Mouse (Mus musculus) spleen, adult 12 weeks (tissue): ENCODE data around the gene Fam160b1.

Experiments used
- DNase-seq: peaks from one replicate; pipeline ENCODE4 v3.0.0; 2022; ENCODE audit warnings: low spot score

Fam160b1 gene

DNA sequence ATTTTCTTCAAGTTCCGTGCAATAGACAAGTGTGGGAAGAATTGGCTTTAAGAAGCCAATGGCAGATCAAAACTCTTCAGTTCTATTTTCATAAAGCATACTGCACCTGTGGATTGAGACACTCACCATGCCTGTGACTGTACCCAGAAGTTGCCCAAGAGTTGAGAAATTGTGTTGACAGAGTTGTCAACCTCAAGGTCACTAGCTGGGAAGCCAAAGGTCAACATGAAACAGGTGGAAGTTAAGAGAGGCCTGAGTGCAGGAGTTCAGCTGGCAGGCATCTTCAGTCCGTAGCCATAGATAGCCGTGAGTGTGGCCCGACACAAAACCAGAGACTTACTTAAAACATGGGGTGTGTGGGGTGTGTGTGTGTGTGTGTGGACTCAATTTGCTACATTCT, 6.7 kb downstream of the Fam160b1 start:
- no peak for DNase-seq

DNA sequence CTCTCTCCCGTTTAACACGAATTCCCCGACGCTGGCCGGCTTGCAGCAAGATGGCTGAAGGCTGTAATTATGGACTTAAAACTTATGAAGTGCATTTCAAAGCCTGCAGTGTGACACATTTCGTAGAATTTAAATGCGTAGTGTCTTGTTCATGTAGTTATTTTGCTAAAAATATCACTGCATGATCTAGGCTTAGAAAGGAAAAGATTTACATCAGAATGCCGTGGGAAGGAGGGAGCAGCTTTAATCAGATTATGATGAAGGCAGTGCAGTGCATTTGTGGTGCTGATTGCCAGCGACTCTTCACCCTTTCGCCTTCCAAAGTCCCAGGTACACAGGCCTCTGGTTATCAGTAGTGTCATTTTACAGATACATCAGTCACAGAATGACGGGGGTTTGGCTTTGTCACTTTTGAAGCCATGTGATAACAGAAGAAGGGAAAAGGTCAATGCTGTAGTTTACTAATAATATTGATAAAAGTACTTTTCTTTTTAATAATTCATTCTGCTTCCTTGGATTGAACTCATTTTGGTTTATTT, 7.4 kb downstream of the Fam160b1 start:
- no peak for DNase-seq

DNA sequence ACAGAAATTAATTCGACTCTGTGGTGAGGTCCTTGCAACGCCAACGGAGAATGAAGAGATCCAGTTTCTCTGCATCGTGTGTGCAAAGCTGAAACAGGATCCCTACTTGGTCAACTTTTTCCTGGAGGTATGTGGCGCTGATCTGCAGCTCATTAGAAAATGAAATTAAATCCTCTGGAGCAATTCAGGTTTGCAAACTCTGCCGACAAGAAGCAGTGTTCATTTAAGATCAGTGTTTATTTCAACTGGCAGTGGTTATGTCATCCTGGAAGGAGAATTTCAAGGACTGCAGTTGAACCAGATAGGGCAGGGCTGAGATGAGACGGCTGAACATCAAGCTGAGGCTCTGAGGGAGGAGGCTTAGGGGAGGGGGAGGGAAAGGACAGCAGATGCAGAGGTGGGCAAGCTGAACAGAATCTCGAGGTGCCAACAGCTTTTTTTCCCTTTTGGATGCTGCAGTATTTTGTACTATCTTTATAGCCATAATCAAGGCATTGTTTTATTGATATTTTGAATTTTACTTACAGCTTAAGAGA, 12.9 kb downstream of the Fam160b1 start:
- DNase-seq = no peak

DNA sequence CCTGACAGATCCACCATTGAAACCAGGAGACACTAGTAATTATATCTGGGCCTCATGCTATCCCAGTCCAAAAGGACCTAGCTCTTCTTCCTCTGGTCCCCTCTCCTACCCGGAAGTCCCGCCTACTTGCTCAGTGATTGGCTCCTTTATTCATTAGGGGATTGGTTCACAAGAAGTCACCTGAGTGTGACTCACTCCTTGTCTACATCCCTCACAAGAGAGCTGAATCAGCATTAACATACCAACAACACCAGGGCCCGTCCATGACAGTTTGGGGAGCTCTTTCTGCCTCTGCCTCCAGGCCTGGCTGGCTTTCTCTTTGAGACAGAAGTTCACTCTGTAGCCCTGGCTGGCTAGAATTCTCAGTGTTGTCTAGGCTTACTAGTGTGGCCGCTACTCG, 14.7 kb downstream of the Fam160b1 start:
- DNase-seq = no peak

DNA sequence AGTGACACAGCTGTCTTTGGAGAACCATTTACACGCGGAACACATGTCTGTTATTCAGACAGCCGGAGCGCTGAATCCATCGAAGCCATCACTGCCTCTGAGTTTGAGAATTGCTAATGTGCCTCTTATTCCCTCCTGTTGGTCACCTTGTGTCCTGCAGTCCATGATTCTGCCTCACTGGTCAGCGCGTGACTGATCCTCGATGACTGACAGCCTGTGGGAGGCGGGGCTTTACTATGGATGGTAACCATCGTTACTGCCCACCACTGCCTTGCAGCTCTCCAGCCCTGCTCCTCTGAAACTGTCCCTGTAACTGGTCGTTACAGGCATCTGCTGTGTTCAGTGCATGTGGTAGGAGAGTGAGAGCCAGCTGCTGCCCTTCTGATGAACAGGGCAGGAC, 15.3 kb downstream of the Fam160b1 start:
- no peak for DNase-seq

DNA sequence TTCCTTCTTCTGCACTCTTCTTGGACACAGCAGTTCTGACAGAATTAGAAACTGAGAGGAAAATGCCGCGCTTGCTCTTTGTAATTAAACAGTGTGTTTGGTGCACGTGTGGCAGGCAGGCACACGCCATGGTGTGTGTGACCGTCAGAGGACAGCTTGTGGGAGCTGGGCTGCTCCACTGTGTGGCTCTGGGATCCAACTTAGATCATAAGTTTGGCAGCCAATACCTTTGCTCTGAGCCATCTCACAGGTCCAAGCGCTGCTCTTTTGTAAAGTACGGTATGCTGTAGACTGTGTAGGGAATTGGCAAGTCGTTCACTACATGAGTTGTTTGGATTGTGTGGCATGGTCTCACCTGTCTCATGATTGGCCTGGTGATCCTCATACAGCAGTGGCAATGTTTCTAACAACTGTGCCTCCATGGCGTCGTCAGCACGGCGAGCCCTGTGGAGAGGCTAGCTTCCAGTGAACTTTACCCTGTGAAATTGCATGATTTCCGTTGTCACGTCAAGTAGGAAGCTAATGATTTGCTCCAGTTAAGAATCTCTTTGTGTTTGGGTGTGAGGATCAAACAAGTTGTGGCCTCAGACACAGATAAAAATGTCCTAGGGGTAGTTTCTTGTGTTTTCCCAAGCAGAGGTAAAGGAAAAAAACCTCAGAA, 16.7 kb downstream of the Fam160b1 start:
- no peak for DNase-seq

DNA sequence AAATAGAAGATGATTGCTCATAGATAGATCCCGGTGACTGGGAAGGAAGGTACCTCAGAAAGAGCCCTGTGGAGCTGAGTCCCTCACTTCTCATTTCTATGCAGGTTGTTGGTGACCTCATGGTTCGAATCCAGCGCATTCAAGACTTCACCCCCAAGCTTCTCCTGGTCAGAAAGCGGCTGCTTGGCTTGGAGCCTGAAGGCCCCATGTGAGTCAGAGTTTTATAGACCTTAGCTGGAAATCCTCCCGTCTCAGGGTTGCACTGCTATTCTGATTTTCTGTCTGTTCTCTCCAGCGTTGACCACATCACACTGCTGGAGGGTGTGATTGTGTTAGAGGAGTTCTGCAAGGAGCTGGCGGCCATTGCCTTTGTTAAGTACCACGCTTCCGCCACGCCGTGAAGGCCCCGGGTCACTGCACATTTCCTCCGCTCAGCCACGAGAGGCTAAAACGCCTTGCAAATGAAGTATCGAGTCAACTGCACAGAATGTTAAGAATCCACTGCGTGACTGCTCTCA, 25.8 kb downstream of the Fam160b1 start:
- DNase-seq = no peak

DNA sequence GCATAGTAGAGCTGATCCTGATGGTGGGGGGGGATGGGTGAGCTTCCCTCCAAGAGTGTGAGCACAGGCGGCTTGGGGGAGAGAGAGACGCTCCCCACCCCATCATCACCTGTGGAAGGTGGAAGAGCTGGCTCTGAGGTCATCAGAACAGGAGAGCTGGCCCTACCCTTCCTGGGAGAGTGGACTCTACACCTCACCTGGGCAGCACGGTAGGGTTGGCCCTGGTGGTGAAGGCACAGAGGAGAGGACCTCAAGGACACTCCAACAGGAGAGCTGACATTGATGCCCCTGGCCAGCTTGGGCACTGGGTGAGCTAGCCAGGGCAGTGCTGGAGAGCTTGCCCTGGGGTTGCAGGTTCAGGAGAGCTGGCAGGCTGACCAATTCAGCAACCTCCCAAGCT, 31.1 kb downstream of the Fam160b1 start:
- no peak for DNase-seq

DNA sequence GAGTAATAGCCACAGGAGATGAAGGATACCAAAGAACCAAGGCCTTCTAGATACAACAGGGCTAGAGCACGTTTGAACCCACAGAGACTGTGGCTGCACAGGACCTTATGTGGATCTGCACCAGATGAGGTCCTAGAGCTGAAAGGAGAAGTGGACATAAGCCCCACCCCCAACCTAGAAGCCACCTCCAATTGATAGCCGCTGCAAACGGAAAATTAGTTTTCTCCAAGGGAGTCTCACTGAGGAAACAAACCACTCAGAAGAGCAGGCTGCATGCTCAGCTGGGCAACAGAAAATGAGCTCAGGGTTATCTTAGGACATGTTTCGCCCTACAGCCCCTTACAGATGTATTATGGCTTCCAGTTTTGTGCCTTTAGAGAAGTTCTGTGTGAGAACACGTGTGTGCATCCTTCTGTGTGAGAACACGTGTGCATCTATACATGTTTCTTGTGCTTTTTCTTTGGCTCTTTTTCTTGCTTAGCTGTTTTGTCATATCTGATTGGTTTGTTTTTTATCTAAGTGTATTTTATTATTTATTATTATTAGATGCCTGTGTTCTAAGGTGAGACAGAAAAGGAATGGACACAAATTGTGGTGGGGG, 33.0 kb downstream of the Fam160b1 start:
- DNase-seq = no peak

DNA sequence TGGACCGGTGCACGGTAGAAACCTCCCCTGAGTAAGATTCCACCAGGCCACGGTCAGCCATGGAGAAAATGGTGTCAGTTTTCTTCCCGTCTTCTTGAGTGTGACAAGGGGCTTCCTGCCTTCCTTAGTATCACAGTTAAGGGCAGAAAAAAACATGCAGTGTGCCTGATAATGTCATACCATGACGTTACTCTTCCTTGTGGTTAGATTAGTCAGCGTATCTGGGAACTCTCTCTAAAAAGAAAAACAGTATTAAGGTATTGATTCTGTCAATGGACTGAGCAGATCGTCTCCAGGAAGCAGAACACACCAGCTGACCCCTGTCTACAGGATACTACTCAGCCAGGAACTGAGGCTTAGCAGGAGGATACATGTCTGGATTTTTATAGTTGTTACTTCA, 36.1 kb downstream of the Fam160b1 start:
- DNase-seq = no peak

DNA sequence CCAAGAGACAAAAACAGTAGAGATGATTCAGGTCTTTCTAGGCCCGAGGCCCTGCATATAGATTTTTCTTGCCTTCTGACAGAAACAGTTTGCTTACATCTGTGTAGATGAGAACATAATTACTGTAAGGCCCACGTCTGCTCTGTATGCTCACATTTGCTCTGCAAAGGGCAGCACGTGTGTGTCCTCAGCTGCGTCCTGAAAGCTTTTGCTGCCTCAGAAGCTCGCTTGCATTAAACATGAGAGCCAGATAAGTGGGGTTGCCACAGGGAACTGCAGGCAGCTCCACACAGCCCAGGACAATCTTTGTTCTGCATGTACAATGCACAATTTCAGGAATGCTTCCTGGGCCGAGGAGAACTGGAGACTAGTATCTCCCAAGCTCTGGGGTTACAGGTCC, 41.9 kb downstream of the Fam160b1 start:
- DNase-seq = no peak

DNA sequence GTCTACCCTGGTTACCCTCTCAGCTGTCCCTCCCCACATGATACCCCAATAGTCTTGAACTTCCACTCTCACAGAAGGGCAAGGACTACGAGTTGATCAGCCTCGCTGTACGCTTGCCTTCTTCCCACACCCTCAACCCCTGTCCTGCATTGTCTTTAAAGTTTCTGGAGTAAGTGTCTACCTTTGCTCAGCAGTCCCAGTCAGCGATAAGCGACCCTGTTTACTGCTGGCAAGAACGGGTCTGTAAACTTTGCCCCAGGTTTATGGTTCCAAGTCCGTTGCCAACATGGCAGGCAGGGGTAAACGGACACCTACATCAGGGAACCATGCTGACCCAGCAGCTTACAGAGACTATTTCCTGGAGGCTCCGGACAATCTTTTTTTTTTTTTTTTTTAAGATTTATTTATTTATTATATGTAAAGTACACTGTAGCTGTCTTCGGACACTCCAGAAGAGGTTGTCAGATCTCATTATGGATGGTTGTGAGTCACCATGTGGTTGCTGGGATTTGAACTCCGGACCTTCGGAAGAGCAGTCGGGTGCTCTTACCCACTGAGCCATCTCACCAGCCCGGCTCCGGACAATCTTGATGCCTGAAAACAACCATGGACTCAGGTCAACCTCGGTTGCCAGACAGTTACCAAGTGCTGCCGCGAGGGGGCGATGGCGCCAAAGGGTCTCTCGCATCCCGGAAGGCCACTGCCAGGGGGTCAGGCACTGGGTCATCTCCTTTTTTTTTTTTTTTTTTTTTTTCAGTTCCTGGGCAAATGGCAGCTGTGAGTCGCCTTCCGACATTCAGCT, 43.4 kb downstream of the Fam160b1 start:
- DNase-seq = peak; percentile 16

DNA sequence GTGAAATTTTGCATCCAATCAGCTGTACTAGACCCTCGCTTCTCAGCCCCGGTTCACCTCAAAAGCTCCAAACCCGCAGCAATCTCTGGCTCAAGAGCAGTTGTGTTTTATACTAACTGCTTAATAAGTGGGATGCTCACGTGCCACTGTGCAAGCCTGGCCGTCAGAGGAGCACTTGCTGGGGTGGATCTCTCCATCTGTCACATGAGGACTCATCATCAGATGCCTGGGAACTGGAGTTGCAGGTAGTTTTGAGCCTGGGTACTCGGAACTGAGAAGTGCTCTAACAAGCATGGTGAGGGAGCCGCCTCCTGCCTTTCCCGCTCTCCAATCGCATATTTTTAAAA, 44.0 kb downstream of the Fam160b1 start:
- no peak for DNase-seq

DNA sequence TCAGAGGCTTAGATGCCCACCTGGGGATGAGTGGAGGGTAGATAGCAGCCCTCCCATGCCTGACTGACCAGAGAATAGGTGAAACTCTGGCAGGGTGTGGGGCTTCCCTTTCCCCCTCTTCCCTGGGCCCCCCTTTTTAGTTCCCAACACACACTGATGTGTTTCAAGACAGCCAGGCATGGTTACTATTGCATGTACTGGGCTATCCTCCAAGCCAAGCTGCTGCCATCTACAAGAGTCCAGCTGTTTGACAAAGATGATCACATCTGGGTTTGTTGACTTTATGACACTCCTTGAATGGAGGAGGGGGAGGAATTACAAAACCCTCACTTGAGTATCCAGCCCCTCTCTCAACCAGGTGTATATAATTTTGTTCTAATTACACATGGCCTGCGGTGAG, 47.5 kb downstream of the Fam160b1 start:
- no peak for DNase-seq

DNA sequence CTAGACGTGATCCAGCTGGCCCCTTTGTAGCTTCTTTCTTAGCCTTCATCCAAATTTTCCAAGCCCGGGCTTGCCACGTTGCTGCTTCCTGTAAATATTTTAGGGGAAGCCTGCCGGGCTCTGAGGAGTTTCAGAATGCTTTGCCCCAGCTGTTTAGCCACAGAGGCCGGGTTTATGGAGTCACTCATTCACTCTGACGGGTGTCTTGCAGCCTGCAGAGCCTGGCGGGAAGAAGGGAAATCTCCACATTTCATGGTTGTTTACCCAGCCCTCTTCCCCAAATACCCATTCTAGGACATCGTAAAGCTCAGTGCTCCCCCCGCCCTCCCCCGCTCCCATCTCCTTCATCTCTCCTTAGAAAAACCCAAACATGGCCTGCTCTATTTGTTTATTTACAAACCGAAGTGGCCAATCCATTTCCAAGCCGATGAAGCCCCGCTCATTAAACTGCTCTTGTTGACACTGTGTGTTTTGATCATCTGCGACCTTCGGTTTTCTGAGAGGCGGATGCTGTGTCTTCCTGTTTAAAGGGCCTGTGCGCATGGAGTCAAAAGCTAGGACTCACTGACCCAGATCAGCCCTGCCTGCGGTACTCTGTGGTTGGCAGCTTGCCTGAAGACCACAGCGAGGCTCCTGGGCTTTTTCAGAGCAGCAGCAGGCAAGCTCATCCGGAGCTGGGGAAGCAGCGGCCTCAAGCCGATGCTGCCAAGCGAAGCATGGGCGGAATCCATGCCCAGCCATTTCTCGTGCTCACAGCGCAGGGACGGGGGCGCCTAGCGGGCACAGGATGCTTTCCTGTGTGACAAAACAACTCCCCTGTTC, 51.1 kb downstream of the Fam160b1 start:
- DNase-seq = no peak

DNA sequence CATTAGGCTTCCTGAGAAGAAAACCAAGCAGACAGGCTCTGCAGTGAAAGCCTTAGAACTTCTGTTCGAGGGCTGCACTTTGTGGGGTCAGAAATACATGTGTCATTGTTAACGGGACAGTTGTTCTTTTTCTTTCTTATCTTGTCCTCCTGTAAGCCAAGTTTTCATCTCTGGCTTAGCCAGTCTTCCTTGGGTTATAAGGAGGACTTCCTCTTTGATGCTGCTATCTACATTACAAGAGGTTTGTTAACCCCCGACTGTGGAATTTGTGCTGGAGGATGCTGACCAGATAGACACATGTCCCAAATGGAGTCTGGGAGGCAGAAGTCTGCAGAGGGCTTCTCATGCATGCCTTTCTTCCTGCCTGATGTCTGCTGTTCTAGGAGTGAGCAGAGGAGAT, 52.7 kb downstream of the Fam160b1 start:
- no peak for DNase-seq

DNA sequence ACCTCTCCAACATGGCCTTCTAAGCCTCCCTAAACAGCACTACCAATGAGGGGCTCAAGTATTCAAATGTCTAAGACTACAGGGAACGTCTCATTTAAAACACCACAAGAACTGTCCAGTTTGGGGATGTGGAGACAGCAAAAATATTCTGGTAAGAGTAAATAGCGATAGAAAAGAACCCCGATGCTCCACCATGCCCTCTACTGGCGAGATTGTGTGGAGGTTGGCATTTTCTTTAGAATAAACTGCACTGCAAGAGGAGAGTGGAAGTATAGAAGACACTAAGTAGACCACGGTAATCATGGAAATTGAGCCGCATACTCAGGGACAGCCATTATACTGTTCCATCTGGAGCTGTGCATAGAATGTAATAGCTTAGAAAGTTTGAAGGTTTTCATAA, 53.4 kb downstream of the Fam160b1 start:
- DNase-seq = no peak

DNA sequence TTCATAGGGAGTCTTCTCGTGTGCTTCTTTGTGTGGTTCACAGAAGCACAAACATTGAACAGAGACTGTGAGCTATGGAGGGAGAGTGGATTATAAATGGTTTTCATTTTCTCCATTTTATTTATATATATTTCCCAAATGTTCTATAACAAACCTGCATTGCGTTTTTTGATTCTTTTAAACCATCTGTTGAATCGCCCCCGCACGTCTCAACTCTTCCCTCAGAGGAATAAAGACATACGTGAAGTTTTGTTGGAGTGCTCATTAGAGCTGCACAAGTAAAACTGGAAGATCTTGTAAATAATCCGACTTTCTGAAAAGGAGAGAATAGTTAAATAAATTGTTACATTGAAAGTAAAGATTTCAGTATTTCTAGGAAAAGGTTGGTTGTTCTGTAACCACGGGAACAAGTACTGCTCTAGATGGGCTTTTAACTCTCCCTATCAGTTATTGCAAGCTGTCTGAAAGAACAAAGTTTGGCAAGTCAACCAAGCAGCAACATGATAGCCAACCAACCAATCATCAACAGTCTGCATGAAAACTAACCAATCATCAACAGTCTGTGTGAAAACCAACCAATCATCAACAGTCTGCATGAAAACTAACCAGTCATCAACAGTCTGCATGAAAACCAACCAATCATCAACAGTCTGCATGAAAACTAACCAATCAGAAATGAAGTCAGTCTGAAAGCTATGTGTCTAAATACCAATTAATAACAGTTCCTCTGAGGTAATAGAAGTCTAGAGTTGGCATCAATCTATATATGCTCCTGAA, 54.7 kb downstream of the Fam160b1 start:
- no peak for DNase-seq

DNA sequence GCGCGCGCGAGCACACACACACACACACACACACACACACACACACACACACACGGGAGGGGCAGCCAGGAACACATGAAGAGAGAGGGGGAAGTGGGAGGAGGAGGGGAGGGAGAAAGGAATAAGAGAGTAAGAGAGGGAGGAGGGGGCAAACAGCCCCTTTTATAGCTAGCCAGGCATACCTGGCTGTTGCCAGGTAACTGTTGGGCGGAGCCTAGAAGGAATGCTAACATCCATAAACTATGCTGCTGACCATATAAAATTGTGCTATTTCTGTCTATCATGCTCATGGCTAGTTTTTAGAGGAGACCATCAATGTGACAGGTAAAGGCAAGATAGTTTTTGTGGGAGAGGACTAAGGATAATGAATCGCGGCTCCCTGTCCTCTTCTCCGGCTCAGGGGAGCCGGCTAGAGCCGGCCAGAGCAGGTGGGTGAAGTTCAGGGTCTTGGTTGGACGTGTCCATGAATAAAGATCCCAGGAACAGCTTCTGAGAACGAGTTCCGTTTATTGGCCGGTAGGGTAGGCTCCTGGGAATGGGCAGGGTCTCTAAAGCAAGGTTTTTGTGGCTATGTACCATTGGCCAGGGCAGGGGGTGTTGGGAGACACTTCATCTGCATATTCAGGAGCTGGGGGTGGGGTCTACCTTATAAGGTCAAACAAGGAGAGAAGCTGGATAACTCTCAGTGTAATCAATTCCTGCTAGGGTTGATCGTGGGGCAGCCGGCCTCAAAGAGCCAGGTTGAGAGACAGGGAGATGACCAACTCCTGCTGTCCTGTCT, 57.5 kb downstream of the Fam160b1 start:
- no peak for DNase-seq

DNA sequence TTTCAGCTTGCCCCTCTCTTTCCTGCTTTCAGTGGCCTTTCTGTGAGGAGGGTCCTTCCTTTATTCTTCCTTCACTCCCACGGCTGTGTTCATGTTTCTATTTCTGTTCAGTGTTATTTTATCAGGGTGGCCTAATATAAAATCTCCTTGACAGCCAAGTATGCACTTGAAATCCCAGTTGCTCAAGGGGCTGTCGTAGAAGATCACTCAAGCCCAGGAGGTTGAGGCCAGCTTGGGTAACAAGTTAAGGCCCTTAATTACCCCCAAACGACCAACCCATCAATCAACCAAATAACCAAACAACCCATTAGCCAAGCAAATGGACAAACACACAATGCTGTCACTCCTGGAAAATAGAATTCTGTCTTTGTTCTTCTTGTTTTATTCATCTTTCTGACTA, 62.9 kb downstream of the Fam160b1 start:
- DNase-seq = no peak
